Mouse (Mus musculus) olfactory bulb, adult 2 months (tissue): ENCODE measurements around the gene Inpp1. TPM values are rescaled to one million over a fixed set of nuclear protein-coding genes. Genes with fewer than 3 reads are reported as not detected.

Source experiments
- H3K27ac ChIP-seq: fragments of 200-500 bp; 2 replicates; pipeline ENCODE4 v1.5.1; 2012; ENCODE audit warnings: low read depth, low read length; ENCODE audit not compliant: insufficient read depth
- H3K4me1 ChIP-seq: fragments of 200-500 bp; 2 replicates; pipeline ENCODE4 v1.6.1; 2012; ENCODE audit warnings: low read length; ENCODE audit not compliant: control insufficient read depth, insufficient read depth
- H3K4me3 ChIP-seq: fragments of 200-500 bp; 2 replicates; pipeline ENCODE4 v1.5.1; 2012; ENCODE audit warnings: mild to moderate bottlenecking, low read depth, low read length, moderate library complexity; ENCODE audit not compliant: insufficient read depth
- CTCF ChIP-seq: fragments of 200-500 bp; IDR thresholded peaks from 2 replicates; pipeline ENCODE4 v1.5.1; 2012; ENCODE audit warnings: low read depth, mild to moderate bottlenecking, low read length, moderate library complexity; ENCODE audit not compliant: insufficient read depth
- POLR2A ChIP-seq: fragments of 200-500 bp; IDR thresholded peaks from 2 replicates; pipeline ENCODE4 v1.6.1; 2012; ENCODE audit warnings: mild to moderate bottlenecking, low read depth, low read length, moderate library complexity; ENCODE audit not compliant: insufficient read depth
- WGBS: fragments of 180-500 bp; shearing (Covaris S2); methylation state at CpG from one replicate; pipeline ENCODE4 v1.1.7; 2018; 5-methylcytosine and 5-hydroxymethylcytosine counted together
- polyA plus RNA-seq: library from polyadenylated mRNA; stranded (reverse); fragments of >200 nt; gene quantifications from 2 replicates; pipeline ENCODE4 v1.2.4, GENCODE M21; 2012; ENCODE audit warnings: low replicate concordance; ENCODE audit not compliant: missing spikeins, insufficient read depth, insufficient read length

The Inpp1 gene
- polyA plus RNA-seq, 1 experiment, result not detected

DNA sequence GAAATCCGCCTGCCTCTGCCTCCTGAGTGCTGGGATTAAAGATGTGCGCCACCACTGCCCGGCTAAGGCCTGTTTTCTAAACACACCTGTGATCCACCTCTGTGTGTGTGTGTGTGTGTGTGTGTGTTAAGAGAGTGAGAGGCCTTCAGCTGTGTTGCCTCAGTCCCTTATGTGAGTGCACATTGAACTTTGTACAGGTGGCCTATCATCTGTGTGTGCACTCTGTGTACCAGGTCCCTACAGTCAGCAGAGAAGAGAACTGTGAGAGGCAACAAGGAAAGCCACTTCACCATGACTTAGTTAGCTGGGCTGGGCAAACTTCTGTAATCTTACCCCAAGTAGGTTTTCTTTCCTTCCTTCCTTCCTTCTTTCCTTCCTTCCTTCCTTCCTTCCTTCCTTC is 21.6 kb upstream of the Inpp1 start:
- H3K4me3 ChIP-seq, result no peak overlapping the region
- WGBS, result 95% methylated on average over 3 of the region's 3 CpGs
- TF ChIP-seq CTCF (no peak), POLR2A (no peak)
- no peak overlapping the region for H3K27ac ChIP-seq
- no peaks in the 10 kb centered on the region for H3K4me1 ChIP-seq

DNA sequence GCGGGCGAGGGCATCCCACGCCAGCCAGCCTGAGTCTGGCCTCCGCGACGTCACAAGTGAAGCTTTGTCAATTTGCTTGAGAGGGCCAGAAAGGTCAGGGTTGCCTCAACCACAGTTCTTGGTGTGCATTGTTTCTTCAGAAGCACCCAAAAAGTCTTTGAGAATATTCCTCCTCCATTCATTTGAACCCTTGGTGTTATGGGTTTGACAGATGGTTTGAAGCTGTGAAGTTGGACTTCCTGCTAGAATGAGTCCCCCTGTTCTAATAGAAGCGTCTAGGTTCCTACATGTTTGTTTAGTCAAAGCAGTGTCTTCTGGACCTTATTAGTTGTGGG is 292 bp upstream of the Inpp1 start:
- no peak; the same call in 1 of the 2 replicates for TF ChIP-seq POLR2A
- TF ChIP-seq CTCF, result no peak
- 5% methylated on average over 7 of the region's 7 CpGs for WGBS

DNA sequence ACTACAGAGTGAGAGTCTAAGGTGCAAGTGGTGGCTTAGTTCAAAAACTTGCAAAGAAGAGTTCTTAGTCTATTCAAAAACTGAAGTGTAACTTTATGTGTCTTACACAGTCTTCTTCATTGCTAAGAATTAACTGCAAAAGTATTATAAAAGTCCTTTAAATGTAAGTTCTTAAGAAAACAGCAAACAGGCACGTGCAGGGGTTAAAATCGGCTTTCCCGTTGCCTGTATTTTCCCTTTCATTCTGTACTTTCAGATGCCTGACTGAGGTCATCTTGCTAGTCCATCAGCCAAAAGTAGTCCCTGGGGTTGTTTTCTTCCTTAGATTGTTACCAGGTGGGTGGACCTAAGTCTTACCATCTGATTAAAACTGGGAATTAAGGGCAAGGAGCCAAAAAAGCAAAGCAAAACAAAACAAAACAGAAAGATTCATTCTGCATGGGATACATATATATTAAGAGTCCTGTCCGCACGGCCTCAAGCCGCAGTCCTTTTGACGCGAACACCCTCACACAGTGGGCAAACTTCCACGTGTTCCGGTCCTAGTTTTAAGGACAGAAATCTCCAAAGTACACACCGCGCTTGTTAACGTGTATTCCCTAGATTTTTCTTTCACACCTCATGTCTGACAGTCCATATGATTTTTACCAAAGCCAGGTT is 1.1 kb downstream of the Inpp1 start:
- no peak overlapping the region for H3K27ac ChIP-seq

More for the DNA sequence above, 292 bp upstream of the Inpp1 start:
- Histone ChIP-seq H3K27ac (peak overlapping the region; percentile 72; the same call in 1 of the 2 replicates), H3K4me1 (peaks cover 3% of the 10 kb centered on the region; the same call in 1 of the 2 replicates), H3K4me3 (peak overlapping the region; percentile 59)

DNA sequence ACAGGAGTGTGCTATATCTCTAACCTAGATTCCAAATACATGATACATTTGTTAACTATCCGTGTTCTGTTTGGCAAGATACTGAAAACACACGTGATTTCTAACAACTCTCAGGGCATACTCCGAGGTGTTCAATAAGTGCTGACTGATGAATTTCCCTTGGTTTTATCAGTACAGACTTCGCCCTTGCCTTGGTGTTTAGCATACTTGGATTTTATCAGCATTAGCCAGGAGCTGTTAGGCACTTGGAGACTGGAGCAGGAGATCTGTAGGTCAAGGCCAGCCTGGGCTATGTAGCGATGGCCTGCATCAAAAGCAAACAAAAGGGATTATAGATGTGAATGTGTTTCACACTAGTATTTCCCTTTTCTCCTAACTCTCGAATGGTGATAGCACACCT is 9.0 kb downstream of the Inpp1 start:
- Histone ChIP-seq H3K4me3 (no peak overlapping the region), H3K27ac (no peak overlapping the region), H3K4me1 (no peaks in the 10 kb centered on the region)
- TF ChIP-seq CTCF, result no peak
- no peak for TF ChIP-seq POLR2A
- 86% methylated on average over 6 of the region's 6 CpGs for WGBS

More for the DNA sequence above, 1.1 kb downstream of the Inpp1 start:
- Histone ChIP-seq H3K4me1 (peaks cover 3% of the 10 kb centered on the region; the same call in 1 of the 2 replicates), H3K4me3 (peak overlapping the region; percentile 47)
- 16% methylated on average over 13 of the region's 13 CpGs for WGBS
- TF ChIP-seq CTCF (no peak), POLR2A (no peak)

DNA sequence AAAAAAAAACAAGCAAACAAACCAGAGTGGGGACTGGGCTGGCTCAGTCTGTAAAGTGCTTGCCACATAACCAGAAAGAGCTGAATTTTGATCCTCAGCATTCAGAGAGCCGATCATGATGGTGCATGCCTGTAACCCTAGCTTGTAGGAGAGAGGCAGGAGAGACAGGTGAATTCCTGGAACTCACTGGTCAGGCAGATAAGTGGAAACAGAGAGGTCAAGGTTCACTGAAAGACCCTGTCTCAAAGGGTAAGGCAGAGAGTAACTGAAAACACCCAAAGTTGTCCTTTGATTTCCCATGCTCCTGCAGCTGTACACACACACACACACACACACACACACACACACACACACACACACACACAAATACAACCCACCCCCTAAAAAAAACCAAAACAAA is 12.4 kb downstream of the Inpp1 start:
- Histone ChIP-seq H3K4me1 (peaks cover 8% of the 10 kb centered on the region), H3K4me3 (no peak overlapping the region), H3K27ac (no peak overlapping the region)
- WGBS, result 97% methylated on average over 1 of the region's 1 CpGs
- no peak for TF ChIP-seq CTCF
- no peak for TF ChIP-seq POLR2A

DNA sequence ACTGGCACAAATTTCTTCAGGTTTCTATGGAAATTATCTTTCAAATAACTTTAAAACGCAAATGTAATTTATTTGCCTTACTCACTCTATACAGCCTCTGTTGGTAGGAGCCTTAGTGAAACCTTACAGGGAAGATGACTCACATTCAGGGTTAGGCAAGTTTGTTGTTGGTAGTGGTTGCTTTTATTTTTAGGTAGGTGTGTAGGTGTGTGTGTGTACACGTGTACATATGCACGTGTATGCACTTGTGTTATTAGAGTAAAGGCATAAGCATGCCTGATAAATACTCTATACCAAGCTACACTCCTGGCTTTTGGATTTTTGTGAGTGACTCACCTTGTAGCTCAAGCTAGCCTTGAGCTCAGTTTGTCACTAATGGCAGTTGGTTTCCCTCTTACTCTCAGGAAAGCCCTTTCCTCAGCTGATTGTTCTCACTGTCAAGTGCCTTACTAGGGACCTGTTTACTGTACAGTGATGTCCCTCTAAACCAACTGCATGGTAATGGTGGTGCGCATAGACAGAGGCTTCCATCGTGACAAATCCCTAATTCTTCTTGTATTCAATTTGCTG is 15.0 kb downstream of the Inpp1 start:
- peaks cover 15% of the 10 kb centered on the region for H3K4me1 ChIP-seq
- no peak for TF ChIP-seq POLR2A
- TF ChIP-seq CTCF, result no peak
- WGBS, result 71% methylated on average over 5 of the region's 5 CpGs
- no peak overlapping the region; the same call in 1 of the 2 replicates for H3K27ac ChIP-seq
- no peak overlapping the region for H3K4me3 ChIP-seq

DNA sequence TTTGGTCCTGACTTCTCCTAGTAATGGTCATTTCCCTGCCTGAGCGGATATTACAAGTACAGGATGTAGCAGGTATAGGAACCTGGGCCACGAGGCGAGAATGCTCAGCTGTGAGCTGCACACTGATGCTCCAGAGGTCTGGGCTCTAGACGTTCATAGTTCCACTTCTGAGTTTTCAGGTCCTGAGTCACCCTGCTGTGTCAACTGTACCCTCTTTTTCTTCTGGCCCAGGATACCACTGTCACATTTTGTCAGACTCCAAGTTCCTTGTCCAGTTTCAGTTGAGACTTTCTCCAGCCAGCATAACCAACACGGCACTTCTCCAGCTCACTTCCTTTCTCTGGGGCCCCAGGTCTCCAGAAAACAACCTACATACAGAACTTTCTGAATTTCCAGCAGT is 15.8 kb downstream of the Inpp1 start:
- TF ChIP-seq CTCF, result no peak
- no peak for TF ChIP-seq POLR2A
- no peak overlapping the region for H3K4me3 ChIP-seq
- WGBS, result 86% methylated on average over 5 of the region's 5 CpGs

DNA sequence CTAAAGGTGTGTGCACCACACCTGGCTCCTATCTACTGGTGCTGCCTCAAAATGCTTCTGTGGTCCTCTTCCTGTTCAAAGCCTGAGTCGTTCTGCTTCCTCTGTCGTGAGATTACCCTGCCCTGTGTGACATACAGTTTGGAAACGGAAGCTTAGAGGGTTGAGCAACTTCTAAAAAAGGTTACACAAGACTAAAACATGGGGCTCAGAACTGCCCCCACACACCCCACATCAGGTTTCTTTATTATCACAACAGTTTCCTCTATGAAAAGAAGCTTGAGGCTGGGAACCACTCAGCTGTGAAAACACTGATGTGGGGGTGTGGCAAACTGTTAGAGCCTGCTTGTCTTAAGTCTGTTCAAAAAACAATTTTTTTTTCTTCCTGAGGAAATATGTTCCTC is 17.1 kb downstream of the Inpp1 start:
- peak overlapping the region; percentile 77 for H3K27ac ChIP-seq
- no peak overlapping the region for H3K4me3 ChIP-seq
- peaks cover 15% of the 10 kb centered on the region for H3K4me1 ChIP-seq
- WGBS, result 32% methylated on average over 3 of the region's 3 CpGs
- TF ChIP-seq CTCF (no peak), POLR2A (no peak)

More for the DNA sequence above, 15.8 kb downstream of the Inpp1 start:
- Histone ChIP-seq H3K4me1 (peaks cover 15% of the 10 kb centered on the region), H3K27ac (peak overlapping the region; percentile 42; the same call in 1 of the 2 replicates)

DNA sequence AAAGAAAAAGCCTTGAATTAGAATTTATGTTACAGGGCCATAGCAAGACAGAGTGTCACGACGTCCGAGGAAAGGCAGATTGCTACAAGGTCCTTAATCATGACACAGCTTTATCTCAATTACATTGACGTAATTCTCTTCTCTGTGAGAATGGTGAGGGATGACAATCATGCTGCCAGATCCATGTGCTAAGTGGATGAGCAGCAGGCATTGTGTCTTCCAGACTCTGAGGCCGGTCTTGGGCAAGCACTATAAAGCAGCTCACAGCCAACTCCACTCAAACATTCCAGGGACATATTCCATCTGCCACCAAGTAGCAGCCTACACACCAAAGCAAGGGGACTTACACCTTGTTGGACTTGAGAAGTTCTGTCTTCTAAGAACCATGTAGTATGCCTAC is 17.7 kb downstream of the Inpp1 start:
- Histone ChIP-seq H3K4me1 (peaks cover 15% of the 10 kb centered on the region), H3K27ac (peak overlapping the region; percentile 77), H3K4me3 (no peak overlapping the region)
- 39% methylated on average over 5 of the region's 5 CpGs for WGBS
- TF ChIP-seq CTCF, result no peak
- no peak for TF ChIP-seq POLR2A
